ENCODE assay signal across 24 mouse cellular contexts in the genomic region with DNA sequence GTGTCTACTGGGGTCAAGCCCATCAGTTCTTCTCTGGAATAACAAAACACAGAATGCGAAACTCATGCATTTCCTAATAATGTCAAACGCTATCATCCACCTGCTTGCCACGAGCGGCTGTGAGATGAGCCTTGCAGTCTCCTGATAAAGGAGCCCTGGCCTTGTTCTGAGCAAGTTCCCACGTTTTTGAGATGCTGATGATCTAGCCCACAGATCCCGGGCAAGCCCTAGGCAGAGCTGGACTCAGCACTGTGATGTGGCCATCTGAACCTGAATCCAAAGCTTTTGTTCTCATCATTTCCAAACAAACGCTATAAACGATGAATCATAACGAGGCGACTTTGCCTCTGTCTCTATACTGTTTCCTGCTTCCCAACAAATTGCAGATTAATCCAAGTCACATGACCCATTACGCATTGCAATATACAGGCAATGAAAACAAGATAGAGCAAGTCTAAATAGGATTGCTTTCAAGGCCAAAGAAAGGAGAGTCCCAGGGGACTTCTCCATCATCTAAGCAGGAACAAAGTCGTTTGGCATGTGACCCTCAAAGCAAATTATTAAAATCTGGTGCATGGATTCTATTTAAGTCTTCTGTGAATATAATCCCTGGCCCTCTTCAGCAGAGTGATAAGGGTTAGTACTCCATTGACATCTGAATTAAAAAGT.
DNase-seq lines count a peak whose midpoint lies in the region; ATAC-seq lines count a peak whose summit lies in the region.
"Had no signal": no experiment of that assay in that cellular context is flagged by ENCODE, and none has a peak within 500 bp of the region (broad histone marks: within the 10 kb centered on the region; RNA-seq: fewer than 3 reads in every experiment).

No protein-coding gene starts in this region.

- H3K36me3 ChIP-seq in forebrain, embryonic 14.5 days (ENCODE audit: control insufficient read depth, insufficient read depth, low read length) = no peaks in the 10 kb centered on the region
- H3K36me3 ChIP-seq in forebrain, embryonic 13.5 days (ENCODE audit: poor library complexity, severe bottlenecking) = no peaks in the 10 kb centered on the region
- no peaks in the 10 kb centered on the region for H3K36me3 ChIP-seq in neural tube, embryonic 11.5 days (ENCODE audit: control insufficient read depth, insufficient read depth, low read length)
- H3K36me3 ChIP-seq in neural tube, embryonic 15.5 days = no peaks in the 10 kb centered on the region
- H3K36me3 ChIP-seq in midbrain, embryonic 16.5 days (ENCODE audit: control insufficient read depth, insufficient read depth, low read length) = no peaks in the 10 kb centered on the region
- H3K36me3 ChIP-seq: forebrain, embryonic 15.5 days; limb, embryonic 12.5 days had no signal

- H3K4me3 ChIP-seq in forebrain, embryonic 14.5 days (ENCODE audit: low read depth, low read length) = no peak overlapping the region
- no peak overlapping the region for H3K4me3 ChIP-seq in forebrain, embryonic 13.5 days
- H3K4me3 ChIP-seq in neural tube, embryonic 11.5 days (ENCODE audit: low read depth, low read length) = no peak overlapping the region
- no peak overlapping the region for H3K4me3 ChIP-seq in neural tube, embryonic 15.5 days (replicated peaks)
- H3K4me3 ChIP-seq in midbrain, embryonic 16.5 days (ENCODE audit: low read depth, low read length) = no peak overlapping the region
- H3K4me3 ChIP-seq: forebrain, embryonic 15.5 days; limb, embryonic 12.5 days had no signal

- H3K9me3 ChIP-seq in forebrain, embryonic 14.5 days (replicated peaks; ENCODE audit: control insufficient read depth, low read length) = no peaks in the 10 kb centered on the region
- no peaks in the 10 kb centered on the region for H3K9me3 ChIP-seq in forebrain, embryonic 13.5 days (replicated peaks)
- no peaks in the 10 kb centered on the region for H3K9me3 ChIP-seq in neural tube, embryonic 11.5 days (ENCODE audit: control insufficient read depth, low read length)
- no peaks in the 10 kb centered on the region for H3K9me3 ChIP-seq in neural tube, embryonic 15.5 days (replicated peaks)
- H3K9me3 ChIP-seq in midbrain, embryonic 16.5 days (replicated peaks; ENCODE audit: control insufficient read depth, low read length, poor library complexity, severe bottlenecking) = no peaks in the 10 kb centered on the region
- H3K9me3 ChIP-seq: forebrain, embryonic 15.5 days; limb, embryonic 12.5 days had no signal

- no peak overlapping the region for H3K4me2 ChIP-seq in forebrain, embryonic 14.5 days (ENCODE audit: low read length)
- H3K4me2 ChIP-seq in forebrain, embryonic 13.5 days = no peak overlapping the region
- H3K4me2 ChIP-seq in neural tube, embryonic 11.5 days (ENCODE audit: low read depth) = no peak overlapping the region
- H3K4me2 ChIP-seq in neural tube, embryonic 15.5 days = no peak overlapping the region
- H3K4me2 ChIP-seq in midbrain, embryonic 16.5 days (ENCODE audit: low read length) = no peak overlapping the region
- H3K4me2 ChIP-seq: forebrain, embryonic 15.5 days; heart, embryonic 11.5 days; limb, embryonic 12.5 days; liver, embryonic 11.5 days had no signal

- no peaks in the 10 kb centered on the region for H3K4me1 ChIP-seq in forebrain, embryonic 14.5 days (ENCODE audit: control insufficient read depth, insufficient read depth, low read length)
- H3K4me1 ChIP-seq in forebrain, embryonic 13.5 days = peaks cover 8% of the 10 kb centered on the region; the same call in 1 of the 2 replicates
- no peaks in the 10 kb centered on the region for H3K4me1 ChIP-seq in neural tube, embryonic 11.5 days (ENCODE audit: control insufficient read depth, insufficient read depth, low read length)
- peaks cover 26% of the 10 kb centered on the region for H3K4me1 ChIP-seq in neural tube, embryonic 15.5 days
- peaks cover 14% of the 10 kb centered on the region for H3K4me1 ChIP-seq in midbrain, embryonic 16.5 days (ENCODE audit: control insufficient read depth, insufficient read depth, low read length)
- H3K4me1 ChIP-seq: forebrain, embryonic 15.5 days had no signal

- no peak overlapping the region for H3K9ac ChIP-seq in forebrain, embryonic 14.5 days (ENCODE audit: low read length)
- H3K9ac ChIP-seq in forebrain, embryonic 13.5 days = no peak overlapping the region
- H3K9ac ChIP-seq in neural tube, embryonic 11.5 days (ENCODE audit: low read length) = no peak overlapping the region
- no peak overlapping the region for H3K9ac ChIP-seq in neural tube, embryonic 15.5 days (replicated peaks)
- no peak overlapping the region for H3K9ac ChIP-seq in midbrain, embryonic 16.5 days (ENCODE audit: low read depth, low read length)
- H3K9ac ChIP-seq: forebrain, embryonic 15.5 days; limb, embryonic 12.5 days; liver, postnatal 0 days had no signal

- WGBS in forebrain, embryonic 14.5 days = 57% methylated on average over 12 of the region's 12 CpGs
- 62% methylated on average over 12 of the region's 12 CpGs for WGBS in forebrain, embryonic 13.5 days
- WGBS in neural tube, embryonic 11.5 days = 74% methylated on average over 12 of the region's 12 CpGs
- WGBS in neural tube, embryonic 15.5 days = 54% methylated on average over 12 of the region's 12 CpGs
- 34% methylated on average over 12 of the region's 12 CpGs for WGBS in midbrain, embryonic 16.5 days

- no peak overlapping the region for H3K27ac ChIP-seq in forebrain, embryonic 14.5 days (ENCODE audit: low read depth, low read length)
- no peak overlapping the region for H3K27ac ChIP-seq in forebrain, embryonic 13.5 days
- no peak overlapping the region for H3K27ac ChIP-seq in neural tube, embryonic 11.5 days (ENCODE audit: low read depth, low read length)
- no peak overlapping the region; the same call in 1 of the 2 replicates for H3K27ac ChIP-seq in neural tube, embryonic 15.5 days (replicated peaks)
- H3K27ac ChIP-seq in midbrain, embryonic 16.5 days (ENCODE audit: low read length) = peak overlapping the region; percentile 25; the same call in 1 of the 2 replicates
- H3K27ac ChIP-seq: forebrain, embryonic 15.5 days; limb, embryonic 12.5 days had no signal

- no peak for ATAC-seq in forebrain, embryonic 14.5 days
- no peak for ATAC-seq in forebrain, embryonic 13.5 days
- peak; percentile 42 for ATAC-seq in neural tube, embryonic 11.5 days (ENCODE audit: insufficient read depth, low FRiP score, low TSS enrichment)
- no peak for ATAC-seq in neural tube, embryonic 15.5 days (ENCODE audit: low FRiP score)
- ATAC-seq in midbrain, embryonic 16.5 days = no peak
- ATAC-seq in megakaryocyte progenitor cell, adult 5-6 weeks (replicated peaks; ENCODE audit: poor library complexity) = no peak
- ATAC-seq: forebrain, embryonic 15.5 days; intestine, postnatal 0 days; liver, postnatal 0 days had no signal

- peak; percentile 13 for DNase-seq in forebrain, embryonic 14.5 days (ENCODE audit: low spot score)
- DNase-seq in neural tube, embryonic 11.5 days (ENCODE audit: low spot score) = no peak
- DNase-seq in urinary bladder, postnatal 14 days (ENCODE audit: low spot score) = no peak
- no peak for DNase-seq in right cerebral cortex, postnatal 4 days
- DNase-seq: adrenal gland, postnatal 10 days; cerebellum, adult 2 months; cerebellum, postnatal 25 days; heart, postnatal 10 days; kidney, postnatal 36 days; layer of hippocampus, postnatal 36 days; liver, postnatal 0 days; lung, postnatal 10 days; right cerebral cortex, adult 18-20 months; thymus, adult 2 months; thymus, postnatal 4 days had no signal

- H3K27me3 ChIP-seq in forebrain, embryonic 14.5 days (replicated peaks; ENCODE audit: control insufficient read depth, insufficient read depth, low read length) = no peaks in the 10 kb centered on the region
- H3K27me3 ChIP-seq in forebrain, embryonic 13.5 days = no peaks in the 10 kb centered on the region
- H3K27me3 ChIP-seq in neural tube, embryonic 11.5 days (ENCODE audit: control insufficient read depth, insufficient read depth, low read length) = no peaks in the 10 kb centered on the region
- H3K27me3 ChIP-seq in neural tube, embryonic 15.5 days (replicated peaks) = no peaks in the 10 kb centered on the region
- no peaks in the 10 kb centered on the region for H3K27me3 ChIP-seq in midbrain, embryonic 16.5 days (ENCODE audit: control insufficient read depth, insufficient read depth, low read depth, low read length)
- H3K27me3 ChIP-seq: forebrain, embryonic 15.5 days; limb, embryonic 12.5 days had no signal
